ENCODE assay signal across 25 mouse cellular contexts in genomic region chr1:119397839-119398238, GRCm38 (mm10). TPM values are rescaled to one million over a fixed set of nuclear protein-coding genes. Genes with fewer than 3 reads are reported as not detected.
DNase-seq lines count a peak whose midpoint lies in the region; ATAC-seq and TF ChIP-seq lines count a peak whose summit lies in the region.
"Had no signal": no experiment of that assay in that cellular context is flagged by ENCODE, and none has a peak within 500 bp of the region (broad histone marks: within the 10 kb centered on the region; RNA-seq: fewer than 3 reads in every experiment).

No protein-coding gene starts in this region.

- H3K27me3 ChIP-seq in midbrain, embryonic 12.5 days = no peaks in the 10 kb centered on the region; the same call in 1 of the 2 replicates
- H3K27me3 ChIP-seq in midbrain, embryonic 14.5 days (ENCODE audit: control insufficient read depth, insufficient read depth, low read length) = no peaks in the 10 kb centered on the region
- no peaks in the 10 kb centered on the region for H3K27me3 ChIP-seq in ES-Bruce4 (ENCODE audit: control insufficient read depth, insufficient read depth, low read length, poor library complexity, severe bottlenecking)
- H3K27me3 ChIP-seq: embryonic facial prominence, embryonic 13.5 days; embryonic facial prominence, embryonic 15.5 days had no signal

- TF ChIP-seq CTCF in ES-Bruce4 (IDR thresholded peaks at IDR 0.05; ENCODE audit: low read depth, low read length) = no peak

- no peak for TF ChIP-seq POLR2A in ES-Bruce4 (IDR thresholded peaks at IDR 0.05; ENCODE audit: insufficient read depth, low read length)

- H3K9ac ChIP-seq in midbrain, embryonic 12.5 days (replicated peaks) = no peak overlapping the region
- no peak overlapping the region for H3K9ac ChIP-seq in midbrain, embryonic 14.5 days (replicated peaks; ENCODE audit: low read length)
- H3K9ac ChIP-seq in ES-Bruce4 (ENCODE audit: low read depth, poor library complexity, severe bottlenecking) (peak overlapping the region; percentile 14; the same call in 1 of the 2 replicates), ES-E14 (ENCODE audit: insufficient read depth, low read depth, low read length, poor library complexity, severe bottlenecking) (peak overlapping the region; percentile 12; the same call in 1 of the 2 replicates)
- H3K9ac ChIP-seq: embryonic facial prominence, embryonic 13.5 days; embryonic facial prominence, embryonic 15.5 days had no signal

- H3K4me1 ChIP-seq in midbrain, embryonic 12.5 days = peaks cover 3% of the 10 kb centered on the region; the same call in 1 of the 2 replicates
- H3K4me1 ChIP-seq in midbrain, embryonic 14.5 days (ENCODE audit: control insufficient read depth, insufficient read depth, low read length) = no peaks in the 10 kb centered on the region
- H3K4me1 ChIP-seq in ES-Bruce4 (ENCODE audit: control insufficient read depth, insufficient read depth, low read length) (peaks cover 14% of the 10 kb centered on the region), ES-E14 (ENCODE audit: control insufficient read depth in 2 of 2, insufficient read depth in 2 of 2, low read length in 2 of 2, poor library complexity in 1 of 2) (peaks cover 15 to 38% of the 10 kb centered on the region in 2 experiments; a peak in 3 of 4 replicates)
- H3K4me1 ChIP-seq: embryonic facial prominence, embryonic 13.5 days; embryonic facial prominence, embryonic 15.5 days had no signal

- DNase-seq in midbrain, embryonic 14.5 days = no peak
- DNase-seq in ovary, postnatal 36 days (ENCODE audit: low spot score) = peak; percentile 54
- no peak for DNase-seq in ovary, postnatal 10 days (ENCODE audit: low spot score)
- DNase-seq in ES-E14 (ENCODE audit: low read depth, low spot score) = no peak
- DNase-seq in kidney, adult 11 months = no peak
- DNase-seq: adrenal gland, adult 2 months; adrenal gland, postnatal 10 days; adrenal gland, postnatal 25 days; cerebellum, adult 11 months; cerebellum, adult 18-20 months; cerebellum, adult 8-10 months; cerebellum, adult 9-11 months; cerebellum, postnatal 14 days; cerebellum, postnatal 36 days; embryo, embryonic 11 days had no signal

- H3K9me3 ChIP-seq in midbrain, embryonic 12.5 days = no peaks in the 10 kb centered on the region
- no peaks in the 10 kb centered on the region for H3K9me3 ChIP-seq in midbrain, embryonic 14.5 days (ENCODE audit: control insufficient read depth, low read length)
- H3K9me3 ChIP-seq in ES-Bruce4 (replicated peaks; ENCODE audit: control insufficient read depth, insufficient read depth, low read length, poor library complexity, severe bottlenecking) (no peaks in the 10 kb centered on the region), ES-E14 (ENCODE audit: control insufficient read depth, insufficient read depth, low read depth, low read length) (no peaks in the 10 kb centered on the region)
- H3K9me3 ChIP-seq: embryonic facial prominence, embryonic 13.5 days; embryonic facial prominence, embryonic 15.5 days had no signal

- no peak overlapping the region for H3K4me3 ChIP-seq in midbrain, embryonic 12.5 days
- H3K4me3 ChIP-seq in midbrain, embryonic 14.5 days (replicated peaks; ENCODE audit: low read depth, low read length) = no peak overlapping the region
- H3K4me3 ChIP-seq in ES-Bruce4 (ENCODE audit: low read depth, low read length) = no peak overlapping the region
- no peak overlapping the region for H3K4me3 ChIP-seq in ES-E14 (ENCODE audit: insufficient read depth in 1 of 2, low read depth in 1 of 2, low read length in 2 of 2, poor library complexity in 1 of 2, severe bottlenecking in 1 of 2)
- H3K4me3 ChIP-seq: embryonic facial prominence, embryonic 13.5 days; embryonic facial prominence, embryonic 15.5 days; erythroblast, embryonic 14.5 days had no signal

- no peaks in the 10 kb centered on the region for H3K36me3 ChIP-seq in midbrain, embryonic 12.5 days
- no peaks in the 10 kb centered on the region for H3K36me3 ChIP-seq in midbrain, embryonic 14.5 days (ENCODE audit: control insufficient read depth, insufficient read depth, low read length)
- H3K36me3 ChIP-seq in ES-Bruce4 (ENCODE audit: control insufficient read depth, insufficient read depth, low read length, poor library complexity, severe bottlenecking) (no peaks in the 10 kb centered on the region), ES-E14 (ENCODE audit: control insufficient read depth, insufficient read depth, low read length, poor library complexity, severe bottlenecking) (no peaks in the 10 kb centered on the region)
- H3K36me3 ChIP-seq: embryonic facial prominence, embryonic 13.5 days; embryonic facial prominence, embryonic 15.5 days had no signal

- H3K4me2 ChIP-seq in midbrain, embryonic 12.5 days (replicated peaks) = no peak overlapping the region
- no peak overlapping the region for H3K4me2 ChIP-seq in midbrain, embryonic 14.5 days (ENCODE audit: low read length)
- H3K4me2 ChIP-seq: embryonic facial prominence, embryonic 13.5 days; embryonic facial prominence, embryonic 15.5 days had no signal

- no peak for TF ChIP-seq EP300 in ES-Bruce4 (IDR thresholded peaks at IDR 0.05; ENCODE audit: insufficient read depth, low read depth, low read length)

- no peak overlapping the region for H3K27ac ChIP-seq in midbrain, embryonic 12.5 days (replicated peaks)
- no peak overlapping the region for H3K27ac ChIP-seq in midbrain, embryonic 14.5 days (replicated peaks; ENCODE audit: low read depth, low read length)
- H3K27ac ChIP-seq in ES-Bruce4 (ENCODE audit: insufficient read depth, low read length) (peak overlapping the region; percentile 93), ES-E14 (ENCODE audit: insufficient read depth, low read depth, low read length, poor library complexity, severe bottlenecking) (peak overlapping the region; percentile 97)
- H3K27ac ChIP-seq: embryonic facial prominence, embryonic 13.5 days; embryonic facial prominence, embryonic 15.5 days had no signal

- WGBS in midbrain, embryonic 12.5 days = 80% methylated on average over 7 of the region's 7 CpGs
- 81% methylated on average over 7 of the region's 7 CpGs for WGBS in midbrain, embryonic 14.5 days

- in situ Hi-C loops in ES-E14 (cut with MboI; ENCODE audit: low sequenced_read_pairs in 2 of 2, unreplicated experiment in 2 of 2) = no loop called here

- ATAC-seq in midbrain, embryonic 12.5 days (ENCODE audit: low FRiP score, low read depth) = peak; percentile 20; the same call in 1 of the 2 replicates
- no peak for ATAC-seq in midbrain, embryonic 14.5 days (ENCODE audit: low FRiP score, low TSS enrichment)
- ATAC-seq in erythroid progenitor cell, adult 5-6 weeks (replicated peaks; ENCODE audit: low FRiP score, poor library complexity, severe bottlenecking) = no peak
- ATAC-seq: forebrain, embryonic 14.5 days; forebrain, embryonic 16.5 days had no signal

TF ChIP-seq in ES-E14, 5 proteins besides CTCF, POLR2A, EP300 and RAD21:
- TF ChIP-seq HCFC1 (IDR thresholded peaks at IDR 0.05; ENCODE audit: borderline replicate concordance, insufficient read depth, low read length) = no peak
- TF ChIP-seq ZC3H11A (IDR thresholded peaks at IDR 0.05; ENCODE audit: borderline replicate concordance, low read depth, low read length) = no peak
- TF ChIP-seq ZNF384 (IDR thresholded peaks at IDR 0.05; ENCODE audit: low read depth, low read length) = no peak
- TF ChIP-seq MAFK (IDR thresholded peaks at IDR 0.05; ENCODE audit: insufficient read depth, low read depth, low read length) = no peak
- TF ChIP-seq CHD2 (IDR thresholded peaks at IDR 0.05; ENCODE audit: low read depth, low read length) = no peak

RNA-seq across cellular contexts. Expression of gene Inhbb, which starts 24.2 kb away (rescaled TPM):
- 0.78 and 1.1 TPM in 2 replicates for polyA plus RNA-seq in midbrain, embryonic 12.5 days (2016; fragmentation: Nextera tagmentation; extraction: Ambion mirVana)
- 1.9 and 2.1 TPM in 2 replicates for polyA plus RNA-seq in midbrain, embryonic 14.5 days (2014; fragmentation: Nextera tagmentation; extraction: Ambion mirVana)
- polyA plus RNA-seq in ES-Bruce4 (2011; ENCODE audit: insufficient read depth, insufficient read length, low read depth, missing spikeins) = 1.2 and 1.9 TPM in 2 replicates
- 25.8 and 63.4 TPM in 2 replicates for total RNA-seq in ES-E14 (2012; rRNA removed)
- not detected in 2 replicates for total RNA-seq in erythroid progenitor cell, adult 5-6 weeks (2015; ENCODE audit: low replicate concordance)
- total RNA-seq in erythroid progenitor cell, adult 5-6 weeks (2017; ENCODE audit: low replicate concordance) = not detected in 2 replicates
- total RNA-seq: common myeloid progenitor, adult 5-6 weeks; MEL had no signal

Comparison
In these comparisons a context has a peak if more than half of its experiments do, and no peak if none do; other contexts are left out.
1. H3K27ac ChIP-seq: peak in ES-Bruce4 (single experiment) and ES-E14 (single experiment); none in midbrain, embryonic 12.5 days (single experiment) and midbrain, embryonic 14.5 days (single experiment).
2. H3K9ac ChIP-seq: peak in ES-Bruce4 (single experiment) and ES-E14 (single experiment); none in midbrain, embryonic 12.5 days (single experiment) and midbrain, embryonic 14.5 days (single experiment).